Mouse (Mus musculus) embryonic facial prominence, embryonic 12.5 days (tissue): ENCODE data around the gene Ube3a. TPM values are rescaled to one million over a fixed set of nuclear protein-coding genes. Genes with fewer than 3 reads are reported as not detected.

Source experiments
- ATAC-seq: fragments of 200-750 bp; cut with Nextera tagmentation; 2 replicates; pipeline ENCODE4 v1.8.0; 2017; ENCODE audit not compliant: insufficient number of reproducible peaks, insufficient read depth, low FRiP score, low TSS enrichment
- H3K27ac ChIP-seq: fragments of 300-500 bp; sonication (generic); 2 replicates; pipeline ENCODE4 v1.5.1; 2016; ENCODE audit warnings: mild to moderate bottlenecking
- H3K27me3 ChIP-seq: fragments of 300-500 bp; sonication (generic); 2 replicates; pipeline ENCODE4 v1.6.1; 2016; ENCODE audit warnings: mild to moderate bottlenecking, moderate library complexity
- H3K36me3 ChIP-seq: fragments of 300-500 bp; sonication (generic); 2 replicates; pipeline ENCODE4 v1.6.1; 2016; ENCODE audit warnings: mild to moderate bottlenecking
- H3K4me1 ChIP-seq: fragments of 300-500 bp; sonication (generic); 2 replicates; pipeline ENCODE4 v1.6.1; 2016
- H3K4me2 ChIP-seq: fragments of 300-500 bp; sonication (generic); replicated peaks from 2 replicates; pipeline ENCODE4 v1.6.1; 2016; ENCODE audit warnings: mild to moderate bottlenecking, moderate library complexity
- H3K4me3 ChIP-seq: fragments of 300-500 bp; sonication (generic); 2 replicates; pipeline ENCODE4 v1.5.1; 2016; ENCODE audit warnings: mild to moderate bottlenecking
- H3K9ac ChIP-seq: fragments of 300-500 bp; sonication (generic); 2 replicates; pipeline ENCODE4 v1.6.1; 2016; ENCODE audit warnings: mild to moderate bottlenecking, moderate library complexity
- H3K9me3 ChIP-seq: fragments of 300-500 bp; sonication (generic); 2 replicates; pipeline ENCODE4 v1.6.1; 2016; ENCODE audit warnings: mild to moderate bottlenecking, moderate library complexity
- WGBS: fragments of 180-500 bp; shearing (Covaris S2); methylation state at CpG from one replicate; pipeline ENCODE4 v1.1.7; 2016; 5-methylcytosine and 5-hydroxymethylcytosine counted together
- polyA plus RNA-seq: library from polyadenylated mRNA; unstranded; fragments of >200 nt; fragmentation: Nextera tagmentation; extraction: Ambion mirVana; gene quantifications from 2 replicates; pipeline ENCODE4 v1.2.1, GENCODE M21; 2016

Ube3a gene
- polyA plus RNA-seq, 1 experiment from 2014 or later = 164 TPM

DNA sequence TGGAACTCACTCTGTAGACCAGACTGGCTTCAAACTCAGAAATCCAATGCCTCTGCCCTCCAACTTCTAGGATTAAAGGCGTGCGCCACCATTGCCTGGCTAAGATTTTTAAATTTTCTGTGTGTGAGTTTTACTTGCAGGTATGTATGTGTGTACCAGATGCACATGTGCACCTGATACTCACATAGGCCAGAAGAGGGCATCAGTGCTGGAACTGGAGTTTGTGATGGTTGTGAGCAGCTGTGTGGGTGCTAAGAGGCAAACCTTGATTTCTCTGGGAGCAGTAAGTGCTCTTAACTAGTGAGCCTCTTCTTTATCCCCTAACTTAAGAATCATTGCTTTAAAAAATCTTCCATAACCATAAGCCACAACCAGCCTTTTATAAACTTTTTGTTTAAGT, 17.0 kb downstream of the Ube3a start:
- no peak for ATAC-seq
- Histone ChIP-seq H3K27ac (no peak overlapping the region), H3K4me2 (no peak overlapping the region), H3K36me3 (peaks cover 4% of the 10 kb centered on the region), H3K9ac (no peak overlapping the region), H3K4me1 (no peaks in the 10 kb centered on the region), H3K9me3 (no peaks in the 10 kb centered on the region), H3K27me3 (no peaks in the 10 kb centered on the region), H3K4me3 (no peak overlapping the region)
- WGBS = 97% methylated on average over 2 of the region's 2 CpGs

DNA sequence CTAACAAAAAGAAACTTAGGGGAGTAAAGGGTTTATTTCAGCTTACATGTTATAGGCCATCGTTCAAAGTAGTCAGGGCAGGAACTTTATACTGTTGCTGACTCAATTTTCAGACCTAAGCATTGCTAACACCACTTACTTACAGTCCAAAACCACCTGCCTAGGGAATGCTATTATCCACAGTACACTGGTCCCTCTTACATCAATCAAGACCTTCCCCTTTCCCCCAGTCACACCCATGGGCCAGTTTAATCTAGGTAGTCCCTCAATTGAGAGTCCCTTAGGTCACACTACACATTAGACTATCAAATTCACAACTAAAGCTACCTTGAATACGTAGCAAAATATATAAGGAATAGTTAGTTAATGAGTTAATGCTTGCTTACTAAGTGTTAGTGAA, 24.8 kb downstream of the Ube3a start:
- WGBS = 97% methylated on average over 2 of the region's 2 CpGs
- Histone ChIP-seq H3K36me3 (peaks cover 11% of the 10 kb centered on the region), H3K4me2 (no peak overlapping the region)

DNA sequence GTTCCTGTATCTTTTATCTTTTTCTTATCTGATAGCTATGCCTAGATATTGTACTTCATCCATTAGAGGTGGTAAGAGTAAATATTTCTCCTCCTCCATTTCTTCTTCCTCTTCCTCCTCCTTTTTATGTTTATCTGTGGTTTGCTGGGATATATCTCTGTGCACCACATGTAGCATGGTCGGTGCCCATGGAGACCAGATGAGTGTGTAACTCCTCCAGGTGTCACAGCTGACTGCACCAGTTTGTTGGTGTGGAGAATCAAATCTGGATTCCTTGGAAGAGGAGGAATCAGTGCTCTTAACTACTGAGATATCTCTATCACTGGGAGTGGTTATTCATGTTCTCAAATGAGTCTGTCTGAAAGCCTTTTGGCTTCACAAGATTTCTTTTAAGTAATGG, 37.0 kb downstream of the Ube3a start:
- no peaks in the 10 kb centered on the region for H3K27me3 ChIP-seq
- H3K9me3 ChIP-seq = no peaks in the 10 kb centered on the region
- no peak overlapping the region for H3K4me3 ChIP-seq
- H3K27ac ChIP-seq = no peak overlapping the region
- H3K4me1 ChIP-seq = no peaks in the 10 kb centered on the region
- WGBS = 93% methylated on average over 1 of the region's 1 CpGs
- H3K9ac ChIP-seq = no peak overlapping the region
- ATAC-seq = no peak
- H3K4me2 ChIP-seq = no peak overlapping the region
- H3K36me3 ChIP-seq = no peaks in the 10 kb centered on the region

More for the DNA sequence above, 24.8 kb downstream of the Ube3a start:
- ATAC-seq = no peak
- H3K27ac ChIP-seq = no peak overlapping the region
- H3K9me3 ChIP-seq = peaks cover 5% of the 10 kb centered on the region; the same call in 1 of the 2 replicates
- H3K4me1 ChIP-seq = no peaks in the 10 kb centered on the region
- H3K4me3 ChIP-seq = no peak overlapping the region
- H3K27me3 ChIP-seq = no peaks in the 10 kb centered on the region
- H3K9ac ChIP-seq = no peak overlapping the region

DNA sequence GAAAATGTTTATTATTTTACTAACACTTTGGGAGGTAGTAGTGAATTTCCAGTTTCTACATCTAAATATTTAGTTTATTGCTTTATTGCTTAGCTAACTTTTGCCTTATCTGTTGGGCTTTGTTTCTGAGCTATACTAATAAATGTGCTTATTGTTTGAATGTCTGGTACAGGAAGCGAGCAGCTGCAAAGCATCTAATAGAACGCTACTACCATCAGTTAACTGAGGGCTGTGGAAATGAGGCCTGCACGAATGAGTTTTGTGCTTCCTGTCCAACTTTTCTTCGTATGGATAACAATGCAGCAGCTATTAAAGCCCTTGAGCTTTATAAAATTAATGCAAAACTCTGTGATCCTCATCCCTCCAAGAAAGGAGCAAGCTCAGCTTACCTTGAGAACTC, 43.2 kb downstream of the Ube3a start:
- H3K4me2 ChIP-seq = no peak overlapping the region
- H3K4me1 ChIP-seq = no peaks in the 10 kb centered on the region
- 69% methylated on average over 4 of the region's 4 CpGs for WGBS
- H3K27me3 ChIP-seq = no peaks in the 10 kb centered on the region
- H3K4me3 ChIP-seq = no peak overlapping the region
- H3K9me3 ChIP-seq = no peaks in the 10 kb centered on the region
- ATAC-seq = no peak
- H3K36me3 ChIP-seq = peaks cover 8% of the 10 kb centered on the region; the same call in 1 of the 2 replicates
- no peak overlapping the region for H3K9ac ChIP-seq
- H3K27ac ChIP-seq = no peak overlapping the region

DNA sequence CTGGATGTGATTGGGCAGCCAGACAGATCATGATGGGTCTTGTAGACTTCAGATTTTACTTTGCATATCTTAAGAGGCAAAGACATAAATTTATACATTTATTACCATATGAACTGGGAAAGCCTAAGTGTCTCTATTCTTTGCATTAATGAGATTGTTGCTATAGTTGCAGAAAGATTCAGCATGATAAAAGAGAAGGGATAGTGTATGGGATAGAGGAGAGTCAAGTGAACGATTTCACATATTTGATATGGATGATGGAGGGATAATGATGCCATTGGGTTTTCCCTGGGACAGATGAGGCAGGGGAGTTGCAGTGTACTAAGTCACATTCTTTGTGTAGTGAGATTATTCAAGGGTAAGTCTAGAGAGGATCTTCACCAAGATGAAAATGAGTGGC, 84.0 kb downstream of the Ube3a start:
- H3K27me3 ChIP-seq = no peaks in the 10 kb centered on the region

DNA sequence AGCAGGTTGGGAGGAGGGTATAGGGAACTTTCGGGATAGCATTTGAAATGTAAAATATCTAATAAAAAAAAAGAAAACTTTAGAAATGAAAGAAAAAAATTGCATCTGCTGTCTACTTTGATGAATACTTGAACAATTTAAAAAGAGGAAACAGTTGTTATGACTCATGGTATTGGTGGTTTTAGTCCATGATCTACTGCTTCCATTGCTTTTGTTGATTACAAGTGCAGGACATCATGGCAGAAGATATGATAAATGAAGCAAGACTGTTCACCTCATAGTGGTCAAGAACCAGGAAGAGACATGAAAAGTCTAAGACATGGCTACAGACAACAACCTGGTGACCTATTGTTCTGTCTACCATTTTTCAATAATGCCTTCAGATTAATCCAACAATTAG, 94.2 kb downstream of the Ube3a start:
- 88% methylated on average over 1 of the region's 1 CpGs for WGBS
- ATAC-seq = no peak
- Histone ChIP-seq H3K4me1 (no peaks in the 10 kb centered on the region), H3K9me3 (no peaks in the 10 kb centered on the region), H3K27ac (no peak overlapping the region), H3K4me3 (no peak overlapping the region), H3K4me2 (no peak overlapping the region), H3K27me3 (no peaks in the 10 kb centered on the region), H3K9ac (no peak overlapping the region), H3K36me3 (no peaks in the 10 kb centered on the region)

More for the DNA sequence above, 84.0 kb downstream of the Ube3a start:
- Histone ChIP-seq H3K9ac (no peak overlapping the region), H3K4me1 (no peaks in the 10 kb centered on the region), H3K4me3 (no peak overlapping the region), H3K9me3 (no peaks in the 10 kb centered on the region), H3K4me2 (no peak overlapping the region), H3K27ac (no peak overlapping the region), H3K36me3 (no peaks in the 10 kb centered on the region)
- 94% methylated on average over 1 of the region's 1 CpGs for WGBS
- no peak for ATAC-seq
